Mouse (Mus musculus) ES-E14 (cell line): ENCODE data around the gene Galnt2. TPM values are rescaled to one million over a fixed set of nuclear protein-coding genes. Genes with fewer than 3 reads are reported as not detected.

ENCODE experiments used
- DNase-seq: peaks from one replicate; pipeline ENCODE4 v3.0.0-alpha.2; 2013; ENCODE audit warnings: low read depth, low spot score
- H3K27ac ChIP-seq: 2 replicates; pipeline ENCODE4 v1.5.1; 2012; ENCODE audit warnings: low read depth, mild to moderate bottlenecking, low read length, moderate library complexity, mixed read lengths; ENCODE audit not compliant: poor library complexity, insufficient read depth, severe bottlenecking
- H3K36me3 ChIP-seq: 2 replicates; pipeline ENCODE4 v1.6.1; 2012; ENCODE audit warnings: mild to moderate bottlenecking, low read length, moderate library complexity, mixed read lengths; ENCODE audit not compliant: control insufficient read depth, poor library complexity, insufficient read depth, severe bottlenecking
- H3K4me1 ChIP-seq, 2 experiments: fragments of 150-350 bp in 1 of 2; sonication (generic) in 1 of 2; 2 replicates each; pipeline ENCODE4 v1.6.1; 2012; ENCODE audit warnings: low read length in 2 of 2, mild to moderate bottlenecking in 1 of 2, mixed read lengths in 1 of 2; ENCODE audit not compliant: control insufficient read depth in 2 of 2, insufficient read depth in 2 of 2, poor library complexity in 1 of 2
- H3K4me3 ChIP-seq, 2 experiments: fragments of 150-350 bp in 1 of 2; sonication (generic) in 1 of 2; 2 replicates each; pipeline ENCODE4 v1.5.1; 2012; ENCODE audit warnings: low read length in 2 of 2, low read depth in 1 of 2, mild to moderate bottlenecking in 1 of 2, mixed read lengths in 1 of 2; ENCODE audit not compliant: insufficient read depth in 1 of 2, poor library complexity in 1 of 2, severe bottlenecking in 1 of 2
- H3K9ac ChIP-seq: 2 replicates; pipeline ENCODE4 v1.6.1; 2012; ENCODE audit warnings: low read depth, mild to moderate bottlenecking, low read length, mixed read lengths; ENCODE audit not compliant: poor library complexity, insufficient read depth, severe bottlenecking
- H3K9me3 ChIP-seq: fragments of 150-350 bp; sonication (generic); 2 replicates; pipeline ENCODE4 v1.6.1; 2012; ENCODE audit warnings: low read depth, mild to moderate bottlenecking, low read length; ENCODE audit not compliant: control insufficient read depth, insufficient read depth
- CHD2 ChIP-seq: IDR thresholded peaks from 2 replicates; pipeline ENCODE4 v1.6.1; 2014; ENCODE audit warnings: mild to moderate bottlenecking, low read depth, low read length, inconsistent platforms
- HCFC1 ChIP-seq: IDR thresholded peaks from 2 replicates; pipeline ENCODE4 v1.6.1; 2012; ENCODE audit warnings: low read length, inconsistent platforms, borderline replicate concordance; ENCODE audit not compliant: insufficient read depth
- MAFK ChIP-seq: IDR thresholded peaks from 2 replicates; pipeline ENCODE4 v1.6.1; 2014; ENCODE audit warnings: mild to moderate bottlenecking, low read depth, low read length, inconsistent platforms; ENCODE audit not compliant: insufficient read depth
- ZC3H11A ChIP-seq: IDR thresholded peaks from 2 replicates; pipeline ENCODE4 v1.6.1; 2012; ENCODE audit warnings: low read depth, mild to moderate bottlenecking, inconsistent platforms, low read length, borderline replicate concordance
- ZNF384 ChIP-seq: IDR thresholded peaks from 2 replicates; pipeline ENCODE4 v1.6.1; 2012; ENCODE audit warnings: low read depth, low read length, inconsistent platforms
- in situ Hi-C, 2 experiments: fragments of 600-800 bp; cut with MboI; formaldehyde crosslinking; loops; one replicate each; pipeline ENCODE4 v1.15.1; 2025; ENCODE audit warnings: low sequenced_read_pairs in 2 of 2, inconsistent platforms in 1 of 2; ENCODE audit not compliant: unreplicated experiment in 2 of 2
- total RNA-seq: library from RNA; depleted of rRNA; stranded (reverse); fragments of 300-350 nt; gene quantifications from 2 replicates; pipeline ENCODE4 v1.2.3, GENCODE M21; 2012

Gene Galnt2
- total RNA-seq, 1 experiment = 45.6 TPM

GRCm38 (mm10) chr8:124295357-124295756 lies 64.2 kb downstream of the Galnt2 start:
- in situ Hi-C loops = no loop called here
- H3K4me3 ChIP-seq = no peak overlapping the region
- no peak overlapping the region for H3K27ac ChIP-seq
- TF ChIP-seq MAFK = no peak
- TF ChIP-seq HCFC1 = no peak
- no peak for TF ChIP-seq ZNF384
- TF ChIP-seq CHD2 = no peak
- TF ChIP-seq ZC3H11A = no peak
- H3K9me3 ChIP-seq = no peaks in the 10 kb centered on the region
- no peak overlapping the region for H3K9ac ChIP-seq
- peaks cover 9% of the 10 kb centered on the region; the same call in 1 of the 2 replicates for H3K36me3 ChIP-seq
- no peaks in the 10 kb centered on the region for H3K4me1 ChIP-seq
- no peak for DNase-seq

GRCm38 (mm10) chr8:124301512-124301911 lies 70.3 kb downstream of the Galnt2 start:
- Histone ChIP-seq H3K9ac (no peak overlapping the region), H3K4me3 (no peak overlapping the region), H3K27ac (no peak overlapping the region), H3K36me3 (peaks cover 5% of the 10 kb centered on the region; the same call in 1 of the 2 replicates), H3K9me3 (no peaks in the 10 kb centered on the region), H3K4me1 (no peaks in the 10 kb centered on the region)
- in situ Hi-C loops = no loop called here
- DNase-seq = no peak
- TF ChIP-seq MAFK = no peak
- TF ChIP-seq HCFC1 = no peak
- no peak for TF ChIP-seq CHD2
- no peak for TF ChIP-seq ZNF384
- no peak for TF ChIP-seq ZC3H11A

DNA sequence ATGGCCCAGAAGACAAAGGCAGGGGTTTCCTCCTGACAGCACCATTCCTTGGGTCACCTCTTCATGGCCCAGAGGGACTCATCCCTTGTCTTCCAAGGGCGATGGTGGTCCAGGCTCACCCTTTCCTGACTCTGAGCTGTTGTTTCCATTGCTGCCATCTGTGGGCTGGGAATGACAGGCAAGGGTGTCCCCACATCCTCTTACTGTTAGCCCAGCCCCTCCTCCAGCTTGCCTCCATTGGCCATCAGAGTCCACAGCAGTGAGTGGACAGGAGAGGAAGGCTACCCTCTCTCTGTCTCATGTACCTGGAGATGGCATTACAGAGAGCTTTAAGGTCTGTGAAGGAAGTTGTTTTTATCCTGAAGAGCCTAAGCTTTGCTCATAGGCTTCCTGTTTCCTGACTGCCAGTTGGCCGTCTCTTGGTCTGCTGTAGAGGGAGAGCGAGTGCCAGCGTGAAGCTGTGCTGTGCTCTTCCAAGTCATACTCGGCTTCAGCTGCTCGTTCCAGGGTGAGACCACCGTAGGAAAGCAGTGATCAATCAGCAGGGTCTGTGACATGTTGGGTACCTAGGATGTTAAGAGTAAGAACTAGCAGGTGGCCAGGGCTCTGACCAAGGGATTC lies 70.9 kb downstream of the Galnt2 start:
- in situ Hi-C loops = no loop called here
- TF ChIP-seq CHD2 = no peak
- no peak for TF ChIP-seq MAFK
- no peak overlapping the region for H3K27ac ChIP-seq
- no peaks in the 10 kb centered on the region for H3K4me1 ChIP-seq
- no peaks in the 10 kb centered on the region for H3K9me3 ChIP-seq
- no peak overlapping the region for H3K9ac ChIP-seq
- peaks cover 5% of the 10 kb centered on the region; the same call in 1 of the 2 replicates for H3K36me3 ChIP-seq
- H3K4me3 ChIP-seq = no peak overlapping the region
- DNase-seq = no peak

DNA sequence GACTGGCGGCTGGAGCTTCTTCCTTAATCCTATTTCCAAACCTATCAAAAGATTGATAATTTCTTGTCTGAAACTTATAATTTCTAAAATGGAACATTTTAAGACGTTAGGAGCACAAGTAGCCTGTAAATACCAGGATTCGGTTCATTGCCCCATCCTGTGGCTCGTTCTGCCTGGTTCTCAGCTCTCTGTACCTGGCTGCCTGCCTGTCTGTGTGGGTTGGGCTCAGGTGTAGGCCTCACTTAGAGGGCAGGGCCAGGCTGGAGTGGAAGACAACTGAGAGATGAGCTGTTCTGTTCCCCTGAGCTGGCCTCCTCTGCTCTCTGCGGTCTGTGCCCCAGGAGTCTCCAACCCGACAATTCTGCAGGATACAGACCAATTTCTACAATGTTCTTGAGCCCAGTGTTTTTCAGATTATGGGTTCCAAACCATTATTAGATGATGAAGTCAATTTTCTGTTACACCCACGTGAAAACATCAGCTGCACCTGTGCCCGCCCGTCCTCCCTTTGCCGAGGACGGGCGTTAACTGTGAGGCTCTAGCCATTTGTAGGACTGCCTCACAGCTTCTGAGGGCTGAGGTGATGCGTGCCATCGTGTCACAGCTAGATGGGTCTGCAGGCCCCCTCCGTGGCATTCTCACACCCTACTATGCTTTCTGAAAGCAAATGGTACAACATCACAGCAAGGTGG lies 72.2 kb downstream of the Galnt2 start:
- TF ChIP-seq MAFK (no peak), ZC3H11A (no peak), CHD2 (no peak), HCFC1 (no peak), ZNF384 (no peak)
- Histone ChIP-seq H3K4me3 (no peak overlapping the region), H3K9ac (no peak overlapping the region), H3K4me1 (no peaks in the 10 kb centered on the region), H3K36me3 (peaks cover 7% of the 10 kb centered on the region; the same call in 1 of the 2 replicates), H3K27ac (no peak overlapping the region), H3K9me3 (no peaks in the 10 kb centered on the region)
- in situ Hi-C loops = no loop called here
- DNase-seq = no peak
